Mouse (Mus musculus): ENCODE measurements around the gene Cyb5r4.

DNA sequence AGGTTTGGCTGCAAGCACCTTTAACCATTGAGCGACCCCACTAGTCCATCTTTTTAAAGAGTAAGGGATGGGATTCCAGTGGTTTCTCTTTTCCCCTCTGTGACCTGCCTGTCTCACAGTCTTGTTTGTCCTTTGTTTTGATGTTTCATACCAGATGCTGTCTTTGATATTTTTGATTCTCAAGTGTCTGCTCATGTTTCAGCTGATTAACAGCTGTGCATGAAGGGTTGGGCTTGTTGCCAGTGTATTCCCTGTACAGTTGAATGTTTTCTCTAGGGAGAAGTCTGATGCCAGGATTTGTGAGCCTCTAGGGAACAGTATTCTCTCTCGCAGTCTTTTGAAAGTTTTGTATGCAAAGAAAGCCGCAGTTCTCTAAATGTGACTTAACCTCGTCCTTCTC is 27.6 kb downstream of the Cyb5r4 start:
- no peak for TF ChIP-seq CTCF (IDR thresholded peaks at IDR 0.05)
- no peak for TF ChIP-seq EP300 (IDR thresholded peaks at IDR 0.05)

Measured in lung, postnatal 0 days (tissue).